Mouse (Mus musculus): ENCODE results near the gene Zfp213.
"Not testable (repeated sequence)": the region's sequence is repeated elsewhere in the genome, so short reads cannot be mapped to it uniquely, and the experiment has no call there.

Zfp213 gene

DNA sequence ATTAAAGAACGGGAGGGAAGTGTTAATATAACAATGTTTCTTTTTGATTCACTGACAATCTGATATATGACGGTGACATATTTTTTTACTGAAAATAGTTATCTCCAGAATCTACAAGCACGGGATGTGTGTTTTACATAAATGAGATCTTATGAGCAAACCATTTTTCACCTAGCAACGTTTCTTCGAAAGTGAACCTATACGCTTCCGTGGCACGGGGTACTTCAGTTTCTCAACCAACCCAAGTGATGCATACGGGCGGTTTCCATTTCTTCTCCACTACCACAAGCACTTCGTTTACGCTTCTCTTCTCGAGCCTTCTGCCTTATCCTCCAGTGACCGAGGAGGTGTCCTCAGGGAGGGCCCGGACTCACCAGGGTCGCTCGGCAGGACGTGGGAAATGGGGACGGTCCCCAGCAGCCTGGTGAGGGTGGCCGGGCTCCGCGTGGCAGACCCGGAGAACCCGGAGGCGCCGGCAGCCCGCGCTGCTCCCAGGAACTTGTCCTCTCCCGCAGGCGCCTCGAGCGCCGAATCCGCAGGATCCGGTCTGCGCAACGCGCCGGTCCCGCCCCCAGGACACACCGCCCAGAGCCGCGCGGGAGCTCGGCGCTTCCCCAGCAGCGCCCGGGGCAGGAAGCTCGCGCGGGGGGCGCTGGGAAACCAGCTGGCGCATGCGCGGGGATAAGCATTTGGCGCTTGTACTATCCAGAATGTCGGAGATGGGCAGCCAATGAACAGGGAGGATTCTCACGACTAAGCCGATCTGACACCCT is at the start of gene Zfp213:
Gene Zfp213, minus strand, starts transcription at position 644 of the 773 bp plus-strand sequence.
- DNase-seq: peak; percentile 95

- peak; percentile 76 for DNase-seq
Measured at GRCm38 (mm10) chr17:23610361-23610800, 46.3 kb upstream of the Zfp213 start.

- peak; percentile 78 for DNase-seq
Measured at GRCm38 (mm10) chr17:23609612-23610011, 45.6 kb upstream of the Zfp213 start.

DNA sequence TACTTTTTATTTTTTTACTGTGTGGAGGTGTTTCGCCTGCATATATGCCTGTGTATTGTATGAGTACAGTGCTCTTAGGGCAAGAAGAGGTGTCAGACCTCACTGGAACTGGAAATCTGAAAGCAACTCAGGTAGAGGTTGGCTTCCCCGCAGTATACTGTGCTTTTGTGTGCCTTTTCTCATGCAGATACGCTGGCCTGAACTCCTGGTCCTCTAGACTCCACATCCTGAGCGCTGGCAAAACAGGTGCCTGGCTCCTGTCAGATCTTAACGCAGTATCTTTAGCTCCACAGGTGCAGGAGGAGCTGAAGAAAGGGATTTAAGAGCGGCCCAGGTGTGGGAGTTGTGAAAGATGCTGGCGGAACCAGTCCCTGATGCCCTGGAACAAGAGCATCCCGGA is 41.2 kb upstream of the Zfp213 start:
- no peak for DNase-seq

- DNase-seq: no peak
Measured at GRCm38 (mm10) chr17:23604394-23604793, 40.4 kb upstream of the Zfp213 start.

DNA sequence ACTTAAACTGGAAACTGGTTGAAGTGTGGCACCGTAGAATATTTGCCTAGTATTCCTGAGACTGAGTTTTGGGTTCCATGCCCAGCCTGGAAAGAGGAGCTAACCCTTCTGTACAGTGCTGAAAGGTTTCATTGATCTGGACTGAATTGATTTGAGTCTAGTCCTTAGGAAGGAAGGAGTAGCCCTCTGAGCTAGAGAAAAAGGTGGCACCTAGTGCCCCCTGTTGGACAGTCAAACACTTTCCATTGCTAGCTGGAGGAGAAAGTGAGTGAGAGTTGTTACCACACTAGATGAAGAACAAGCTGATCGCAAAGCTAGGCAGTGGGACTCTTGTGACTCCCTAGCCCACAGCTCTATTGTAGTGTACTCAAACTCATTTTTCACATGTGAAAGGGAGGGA is 39.5 kb upstream of the Zfp213 start:
- DNase-seq: peak; percentile 3

- DNase-seq: no peak
Measured at GRCm38 (mm10) chr17:23603077-23603476, 39.0 kb upstream of the Zfp213 start.

- no peak for DNase-seq
Measured at GRCm38 (mm10) chr17:23601836-23602585, 38.0 kb upstream of the Zfp213 start.

- no peak for DNase-seq
Measured at GRCm38 (mm10) chr17:23600641-23601622, 36.9 kb upstream of the Zfp213 start, which contains the start of gene Zscan10. Zscan10 (plus strand) TSS chr17:23600856.

GRCm38 (mm10) chr17:23599605-23600063 is 35.6 kb upstream of the Zfp213 start:
- DNase-seq: no peak

GRCm38 (mm10) chr17:23598582-23599552 is 34.8 kb upstream of the Zfp213 start, which contains the start of gene Zfp13:
Zfp13 (minus strand) TSS chr17:23599487.
- peak; percentile 77 for DNase-seq

- not testable (repeated sequence) for DNase-seq
Measured at GRCm38 (mm10) chr17:23595139-23595538, 31.1 kb upstream of the Zfp213 start.

DNA sequence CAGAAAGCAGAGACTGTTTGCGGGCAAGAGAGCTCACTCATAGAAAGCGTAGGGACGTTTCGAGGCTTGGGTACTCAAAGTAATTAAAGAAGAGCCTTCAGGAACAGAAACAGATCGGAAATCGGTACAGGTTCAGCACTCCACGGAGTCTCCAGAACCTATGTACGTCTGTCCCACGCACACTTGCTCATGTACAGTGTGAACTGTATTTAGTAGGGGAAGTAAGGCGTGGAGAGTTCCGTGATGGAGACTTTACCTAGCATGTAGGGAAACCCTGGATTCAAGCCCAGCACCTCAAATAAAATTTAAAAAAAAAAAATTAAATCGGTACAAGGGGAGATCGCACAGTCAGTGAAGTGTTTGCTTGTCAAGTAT is 28.9 kb upstream of the Zfp213 start:
- no peak for DNase-seq

- DNase-seq: peak; percentile 99
Measured at GRCm38 (mm10) chr17:23592208-23592925, 28.3 kb upstream of the Zfp213 start.

- DNase-seq: no peak
Measured at GRCm38 (mm10) chr17:23587253-23587652, 23.2 kb upstream of the Zfp213 start.

GRCm38 (mm10) chr17:23585721-23586491 is 21.9 kb upstream of the Zfp213 start:
- DNase-seq: peak; percentile 83

DNA sequence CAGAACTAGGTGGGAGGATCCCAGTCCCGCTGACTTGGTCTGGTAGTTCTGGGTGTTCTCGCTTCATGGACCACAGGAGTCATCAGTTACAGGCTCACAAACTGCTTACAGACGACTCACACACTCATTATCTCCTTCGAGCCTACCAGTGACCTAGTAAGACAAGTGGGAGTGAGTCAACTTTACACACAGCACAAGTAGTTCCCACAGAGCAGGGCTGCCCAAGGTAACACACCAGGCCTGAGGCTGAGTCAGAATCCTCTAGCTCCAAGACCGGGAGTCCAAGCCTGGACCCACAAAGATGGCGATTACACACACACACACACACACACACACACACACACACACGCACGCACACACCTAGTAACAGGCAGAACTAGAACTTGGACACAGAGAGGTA is 20.7 kb upstream of the Zfp213 start:
- no peak for DNase-seq

DNA sequence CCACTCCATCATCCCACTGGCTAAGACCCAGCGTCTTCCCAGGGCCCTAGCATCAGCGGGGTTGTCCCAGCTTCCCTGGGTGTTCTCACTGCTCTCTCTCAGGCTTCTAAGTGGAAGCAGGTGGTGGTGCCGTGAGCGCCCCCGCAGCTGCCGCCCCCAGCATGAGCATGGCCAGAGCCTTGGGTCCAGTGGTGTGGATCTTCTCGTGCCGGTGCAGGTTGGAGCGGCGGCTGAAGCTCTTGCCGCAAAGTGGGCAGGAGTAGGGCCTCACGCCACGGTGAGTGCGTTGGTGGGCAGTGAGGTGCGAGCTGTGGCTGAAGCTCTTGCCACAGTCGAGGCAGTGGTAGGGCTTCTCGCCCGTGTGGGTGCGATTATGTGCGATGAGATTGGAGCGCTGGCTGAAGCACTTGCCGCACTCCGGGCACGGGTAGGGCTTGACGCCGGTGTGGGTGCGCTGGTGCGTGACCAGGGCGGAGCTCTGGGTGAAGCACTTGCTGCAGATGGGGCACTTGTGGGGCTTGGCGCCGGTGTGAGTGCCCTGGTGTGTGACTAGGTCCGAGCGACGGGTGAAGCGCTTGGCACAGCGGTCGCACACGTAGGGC is 12.0 kb upstream of the Zfp213 start:
- no peak for DNase-seq

- no peak for DNase-seq
Measured at GRCm38 (mm10) chr17:23574130-23574529, 10.1 kb upstream of the Zfp213 start.

Measured in cerebellum, adult 9-10 months (tissue).